Mouse (Mus musculus) spleen, postnatal 14 days (tissue): Measurements from ENCODE around the gene Gm26727.
"Not testable (repeated sequence)": the region's sequence is repeated elsewhere in the genome, so short reads cannot be mapped to it uniquely, and the experiment has no call there.

ENCODE experiments used
- DNase-seq, 2 experiments: peaks; one replicate each; pipeline ENCODE4 v3.0.0; 2021 to 2022; ENCODE audit warnings: low spot score in 2 of 2

Gene Gm26727

DNA sequence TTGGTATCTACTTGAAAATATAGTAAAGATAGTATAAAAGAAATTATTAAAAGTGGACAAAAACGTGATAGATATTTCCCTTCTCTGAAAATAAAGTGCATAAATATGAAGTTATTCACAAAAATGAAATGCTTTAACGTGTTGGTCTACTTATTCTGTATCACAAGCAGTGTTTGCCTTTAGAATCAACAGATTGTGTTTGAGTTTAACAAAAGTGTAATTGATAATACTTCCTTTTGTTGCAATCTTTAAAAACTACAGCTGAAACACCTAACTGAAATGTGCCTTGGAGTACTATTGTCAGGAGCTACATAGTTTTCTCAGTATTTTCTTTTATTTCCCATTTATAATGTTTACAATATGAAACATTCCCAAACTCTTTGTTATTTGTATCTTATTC is at the start of gene Gm26727:
TSS of gene Gm26727 (minus strand) at position 101 of the 400 bp plus-strand sequence.
- no peak for DNase-seq

DNA sequence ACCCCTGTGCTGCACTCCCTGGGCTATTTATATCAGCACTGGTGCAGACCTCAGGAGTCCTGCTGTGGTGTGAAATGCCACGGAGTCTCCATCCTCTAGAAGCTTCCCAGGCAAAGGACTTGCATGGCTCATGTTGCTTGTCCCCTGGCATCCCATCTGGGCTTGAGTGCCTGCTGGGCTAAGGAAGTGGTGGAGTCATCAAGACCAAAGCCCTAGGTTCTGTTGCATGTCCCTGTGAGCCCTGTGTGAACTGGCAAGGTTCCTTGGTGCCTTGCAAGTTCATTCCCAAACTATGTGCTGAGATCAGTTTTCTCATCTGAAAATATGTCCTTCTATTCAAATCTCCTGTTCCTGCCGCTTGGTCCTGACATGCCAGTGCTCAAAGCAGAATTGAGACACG is 48.1 kb upstream of the Gm26727 start:
- no peak for DNase-seq

DNA sequence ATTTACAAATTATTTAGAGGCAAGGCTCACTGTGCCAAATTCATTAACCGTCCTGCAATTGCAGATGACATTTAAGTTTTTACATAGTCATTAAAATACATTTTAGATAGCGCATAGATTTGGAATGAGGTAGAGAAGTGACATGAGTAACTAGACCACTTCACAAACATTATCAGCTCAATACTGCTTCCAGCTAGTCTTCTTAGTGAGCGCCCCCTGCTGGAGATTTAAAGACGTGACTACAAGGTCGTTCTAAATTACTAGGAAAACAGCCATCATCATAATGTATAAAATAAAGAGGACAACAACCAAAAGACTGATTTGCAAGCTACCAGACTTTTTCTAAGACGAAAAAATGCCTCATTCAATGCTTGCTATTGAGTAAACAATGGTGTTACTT is 44.8 kb upstream of the Gm26727 start:
- DNase-seq: no peak

DNA sequence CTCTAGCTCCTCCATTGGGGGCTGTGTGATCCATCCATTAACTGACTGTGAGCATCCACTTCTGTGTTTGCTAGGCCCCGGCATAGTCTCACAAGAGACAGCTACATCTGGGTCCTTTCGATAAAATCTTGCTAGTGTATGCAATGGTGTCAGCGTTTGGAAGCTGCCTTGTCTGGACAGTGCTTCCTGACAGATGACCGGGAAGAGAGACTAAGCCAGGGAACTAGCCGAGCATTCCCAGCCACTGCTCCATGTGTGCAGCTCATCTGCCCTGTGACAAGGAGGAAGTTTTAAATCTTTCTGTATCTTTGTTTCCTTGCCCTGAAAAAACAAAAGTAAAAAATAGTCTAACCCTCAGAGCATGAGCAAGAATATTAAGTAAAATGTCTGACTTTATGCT is 37.0 kb upstream of the Gm26727 start:
- not testable (repeated sequence) for DNase-seq

DNA sequence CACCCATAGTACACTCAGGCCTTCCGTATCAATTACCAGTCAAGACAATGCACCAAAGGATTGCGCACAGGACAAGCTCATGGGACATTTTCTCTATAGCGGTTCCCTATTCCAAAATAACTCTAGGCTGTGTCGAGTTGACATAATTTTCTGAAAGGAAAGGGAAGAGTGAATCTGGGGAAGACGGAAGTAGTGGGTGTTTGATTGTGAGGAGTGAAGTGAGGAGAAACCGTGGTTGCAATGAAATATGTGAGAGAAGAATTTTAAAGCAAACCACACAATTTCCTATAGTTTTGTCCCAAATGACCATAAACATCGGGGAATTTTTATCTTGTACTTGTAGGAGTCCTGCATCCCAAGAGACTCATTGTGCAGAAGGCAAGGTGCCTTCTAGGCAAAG is 34.1 kb upstream of the Gm26727 start:
- no peak for DNase-seq

DNA sequence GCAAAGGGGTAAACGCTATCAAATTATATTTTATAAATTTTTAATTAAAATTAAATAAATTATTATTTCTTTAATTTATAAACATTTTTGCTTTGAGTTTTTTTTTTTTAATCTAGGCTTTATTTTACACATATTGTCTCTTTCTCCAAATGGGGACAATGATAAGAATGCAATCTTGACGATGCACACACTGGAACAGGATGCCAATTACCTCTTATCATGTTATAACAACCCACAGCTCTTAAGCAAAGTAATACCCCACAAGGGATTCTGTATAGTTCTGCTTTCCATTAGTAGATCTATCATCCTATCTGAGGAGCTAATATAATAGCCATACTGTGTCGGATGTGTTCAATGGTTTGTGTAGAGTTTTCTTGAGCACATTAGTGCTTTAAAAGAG is 27.9 kb upstream of the Gm26727 start:
- no peak for DNase-seq

DNA sequence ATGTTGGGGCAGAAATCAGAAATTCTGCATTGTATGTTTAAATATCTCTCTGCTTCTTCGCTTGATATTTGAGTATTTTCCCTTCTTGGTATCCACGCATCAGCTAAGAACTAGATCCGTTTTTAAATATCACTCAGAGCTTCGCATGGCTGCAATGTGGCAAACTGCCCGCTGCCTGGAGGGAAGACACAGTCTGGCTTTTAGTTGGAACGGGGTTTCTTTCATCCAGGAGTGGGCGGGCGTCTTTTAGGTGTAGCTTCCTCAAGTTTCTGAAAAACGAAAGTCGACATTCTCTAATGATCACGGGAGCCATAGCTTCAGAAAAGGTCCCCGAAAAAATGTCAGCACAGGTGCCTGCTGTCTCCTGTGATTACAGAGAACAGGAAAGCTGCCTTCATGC is 14.2 kb upstream of the Gm26727 start:
- DNase-seq: no peak

DNA sequence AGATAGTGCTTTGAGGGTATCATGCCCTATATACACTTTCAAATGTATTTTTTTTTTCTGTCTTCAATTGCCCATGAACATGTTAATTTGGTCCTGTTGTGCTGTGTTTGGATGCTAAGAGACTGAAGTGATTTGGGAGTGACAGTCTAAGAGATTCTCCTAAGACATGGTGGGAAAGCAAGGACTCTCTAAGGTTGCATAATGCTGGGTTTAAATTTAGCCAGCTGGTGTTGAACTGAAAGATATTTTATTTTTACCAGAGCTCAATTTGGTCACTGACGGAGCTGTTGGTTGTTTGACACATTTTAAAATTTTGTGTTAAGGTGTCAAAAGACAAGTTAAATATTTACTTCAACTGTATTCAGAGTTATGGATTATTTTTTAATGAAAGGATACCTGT is 13.8 kb upstream of the Gm26727 start:
- no peak for DNase-seq

DNA sequence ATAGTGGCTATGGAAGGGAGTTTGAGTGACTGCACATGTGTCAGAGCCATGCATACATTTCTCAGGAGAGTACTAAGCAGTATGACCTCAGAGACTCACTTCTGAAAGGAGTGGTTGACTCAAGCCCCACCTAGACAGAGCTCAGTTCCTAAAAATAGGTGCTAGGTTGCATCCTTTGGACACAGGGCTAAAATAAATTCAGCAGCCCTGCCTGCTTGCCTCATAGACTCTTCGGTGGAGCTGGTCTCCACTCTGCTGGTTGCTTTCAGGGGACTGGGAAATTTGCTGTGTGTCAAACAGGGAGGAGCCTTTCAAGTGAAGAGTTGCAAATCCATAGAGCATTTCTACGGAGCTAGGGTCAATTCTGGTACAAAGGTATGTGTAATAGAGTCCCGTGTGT is 12.8 kb upstream of the Gm26727 start, which contains the start of gene Xirp2:
TSS of gene Xirp2 (plus strand) at position 223 of the 400 bp plus-strand sequence.
- no peak for DNase-seq

DNA sequence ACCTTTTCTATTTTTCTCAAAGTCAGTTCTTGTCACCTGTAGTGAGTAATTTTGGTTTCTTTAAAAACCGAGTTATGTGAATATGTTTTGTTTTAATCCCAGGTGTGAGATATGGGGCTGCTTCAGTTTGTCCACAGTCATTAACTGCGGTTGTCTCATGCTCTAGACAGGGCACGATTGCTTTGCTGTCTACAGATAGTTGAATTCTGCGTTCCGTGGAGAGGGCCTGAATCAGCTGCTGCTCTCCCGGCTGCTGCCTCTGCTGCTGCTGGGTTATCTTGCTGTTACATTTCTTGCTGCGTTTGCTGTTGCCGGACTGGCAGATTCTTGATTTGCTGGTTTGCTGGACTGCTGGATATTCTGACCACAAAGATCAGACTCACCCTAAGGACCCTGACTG is 5.3 kb upstream of the Gm26727 start:
- DNase-seq: no peak

DNA sequence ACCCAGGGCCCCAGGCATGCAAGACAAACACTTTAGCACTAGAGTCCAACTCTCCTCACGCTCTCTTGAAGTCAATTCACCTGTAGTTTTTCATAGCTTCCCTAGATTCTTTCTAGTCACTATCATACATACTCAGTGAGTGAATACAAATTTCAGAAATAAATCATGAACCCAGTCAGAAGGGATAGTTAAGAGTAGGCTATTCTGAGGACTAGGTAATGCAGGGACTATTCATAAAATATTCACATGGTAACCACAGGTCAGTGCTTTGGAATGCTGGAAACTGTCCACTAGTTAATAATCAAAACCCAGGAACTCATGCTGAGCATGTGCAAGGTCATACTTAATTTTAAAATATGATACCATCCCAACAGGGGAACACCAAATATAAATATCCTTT is 10.2 kb downstream of the Gm26727 start:
- DNase-seq: no peak

DNA sequence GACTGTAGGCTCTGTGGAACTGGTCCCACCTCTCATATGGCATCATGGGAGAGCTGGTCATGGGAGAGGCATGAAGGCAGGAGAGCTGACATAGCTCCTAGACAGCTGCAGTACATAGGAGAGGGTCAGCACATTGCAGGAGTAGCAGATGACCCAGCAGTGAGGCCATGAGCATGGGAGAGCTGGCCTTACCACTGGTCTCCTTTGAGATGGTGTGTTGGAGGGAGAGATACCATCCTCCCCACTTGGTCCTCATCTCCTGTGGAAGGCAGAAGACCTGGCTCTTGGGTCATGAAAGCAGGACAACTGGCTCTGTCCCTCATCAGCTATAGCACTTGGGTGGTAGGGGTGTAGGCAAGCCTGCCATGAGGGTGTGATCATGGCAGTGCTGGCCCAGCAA is 12.1 kb downstream of the Gm26727 start:
- DNase-seq: no peak

DNA sequence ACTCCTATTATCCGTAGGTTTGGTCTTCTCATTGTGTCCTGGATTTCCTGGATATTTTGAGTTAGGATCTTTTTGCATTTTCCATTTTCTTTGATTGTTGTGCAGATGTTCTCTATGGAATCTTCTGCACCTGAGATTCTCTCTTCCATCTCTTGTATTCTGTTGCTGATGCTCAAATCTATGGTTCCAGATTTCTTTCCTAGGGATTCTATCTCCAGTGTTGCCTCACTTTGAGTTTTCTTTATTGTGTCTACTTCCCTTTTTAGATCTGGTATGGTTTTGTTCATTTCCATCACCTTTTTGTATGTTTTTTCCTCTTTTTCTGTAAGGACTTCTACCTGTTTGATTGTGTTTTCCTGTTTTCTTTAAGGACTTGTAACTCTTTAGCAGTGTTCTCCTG is 19.6 kb downstream of the Gm26727 start, which contains the start of gene Gm21830:
TSS of gene Gm21830 (plus strand) at position 301 of the 400 bp plus-strand sequence.
- not testable (repeated sequence) for DNase-seq
